Mouse (Mus musculus): ENCODE results near the gene Cfd.

Cfd gene

GRCm38 (mm10) chr10:79934272-79934721 is 43.6 kb downstream of the Cfd start:
- DNase-seq (ENCODE audit: low read depth), result peak; percentile 86

DNA sequence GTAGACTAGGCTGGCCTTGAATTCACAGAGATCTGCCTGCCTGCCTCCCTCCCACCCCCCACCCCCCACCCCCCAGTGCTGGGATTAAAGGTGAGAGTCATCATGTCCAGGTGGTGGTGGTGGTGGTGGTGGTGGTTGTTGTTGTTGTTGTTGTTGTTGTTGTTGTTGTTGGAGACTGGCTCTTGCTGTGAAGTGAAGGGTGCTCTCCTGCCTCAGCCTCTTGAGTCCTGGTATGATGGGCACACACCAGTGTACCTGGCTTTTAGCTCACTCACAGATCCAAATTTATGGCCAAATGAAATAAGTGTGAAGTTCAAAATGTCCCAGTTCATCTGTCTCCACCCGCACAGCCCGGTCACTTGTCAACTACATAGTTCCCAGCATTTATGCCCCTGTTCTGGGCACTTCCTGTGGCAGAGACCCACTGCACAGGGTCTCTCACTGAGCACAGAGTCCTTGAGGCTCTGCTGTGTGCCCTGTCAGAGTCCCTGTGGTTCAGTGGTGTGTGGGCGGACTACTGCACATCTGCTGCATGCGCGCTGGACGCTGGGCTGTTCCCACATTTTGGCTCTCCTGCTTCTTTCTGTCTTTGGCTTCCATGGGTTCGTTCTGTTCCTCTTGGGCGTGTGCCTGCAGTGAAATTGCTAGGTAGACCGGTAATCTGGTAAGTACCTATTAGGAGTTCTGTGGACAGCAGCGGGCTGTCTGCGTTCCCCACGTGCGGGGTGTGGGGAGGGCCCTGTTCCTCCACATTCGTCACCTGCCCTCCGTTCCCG is 44.3 kb downstream of the Cfd start:
- DNase-seq (ENCODE audit: low read depth), result no peak

DNA sequence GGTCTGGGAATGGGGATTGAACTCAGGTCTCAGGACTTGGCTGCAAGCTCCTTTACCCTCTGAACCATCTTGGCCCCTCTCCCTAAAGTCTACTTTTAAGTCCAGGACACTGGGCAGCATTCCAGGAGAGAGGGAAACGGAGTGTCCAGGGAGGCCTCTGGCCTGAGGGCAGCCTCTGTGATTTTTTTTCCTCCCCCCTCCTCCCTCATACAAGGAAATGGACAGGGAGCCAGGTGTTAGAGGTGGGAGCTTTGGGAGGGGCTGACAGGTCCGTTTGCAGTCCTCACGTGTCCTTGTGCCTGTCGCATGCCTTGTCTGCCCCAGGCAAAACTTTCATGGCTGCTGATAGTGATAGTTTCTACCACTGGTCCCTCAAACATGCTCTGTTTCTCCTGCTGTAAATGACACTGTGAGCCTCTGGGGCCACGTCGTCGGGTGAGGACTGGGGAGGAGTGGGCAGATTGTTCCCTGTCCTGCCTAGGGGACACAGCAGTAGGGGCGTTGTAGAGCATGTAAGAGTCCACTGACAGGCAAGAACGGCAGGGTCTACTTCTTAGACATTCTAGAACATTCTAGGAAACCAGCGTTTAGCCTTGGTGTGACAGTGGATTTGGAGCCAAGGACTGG is 45.7 kb downstream of the Cfd start:
- no peak for DNase-seq (ENCODE audit: low read depth)

GRCm38 (mm10) chr10:79936911-79937441 is 46.3 kb downstream of the Cfd start:
- DNase-seq (ENCODE audit: low read depth), result peak; percentile 96

DNA sequence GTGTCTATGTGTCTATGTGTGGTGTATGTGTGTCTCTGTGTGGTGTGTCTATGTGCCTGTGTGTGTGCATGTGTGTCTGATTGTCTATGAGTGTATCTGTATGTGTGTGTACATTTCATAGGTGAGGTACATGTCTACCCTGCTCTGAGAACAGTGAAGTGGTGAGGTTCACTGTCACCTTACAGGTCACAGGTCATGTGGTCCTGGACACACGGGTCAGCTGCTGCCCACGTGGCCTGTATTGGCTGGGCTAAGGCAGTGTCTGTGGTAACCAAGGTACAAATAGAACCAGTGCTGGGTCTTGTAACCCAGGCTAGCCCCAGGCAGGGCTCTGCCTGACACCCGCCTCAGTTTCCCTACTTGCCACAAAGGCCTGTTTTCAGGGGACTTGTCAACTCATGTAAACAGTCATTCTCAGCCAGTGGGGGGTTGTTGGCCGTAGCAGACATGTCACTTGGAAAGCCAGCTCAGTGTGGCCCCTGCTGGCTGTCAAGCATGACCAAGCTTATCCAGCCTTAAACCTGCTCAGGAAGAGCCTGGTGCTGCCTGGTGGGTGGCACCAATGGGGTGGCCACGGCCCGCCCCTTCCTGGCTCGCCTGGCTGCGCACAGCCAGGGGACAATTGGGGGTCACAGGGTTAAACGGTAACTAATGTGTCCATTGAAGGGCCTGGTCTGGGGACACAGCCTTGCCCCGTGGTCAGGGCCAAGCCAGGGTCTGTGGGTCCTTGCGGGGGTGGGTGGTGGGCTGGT is 47.3 kb downstream of the Cfd start:
- peak; percentile 51 for DNase-seq (ENCODE audit: low read depth)

DNA sequence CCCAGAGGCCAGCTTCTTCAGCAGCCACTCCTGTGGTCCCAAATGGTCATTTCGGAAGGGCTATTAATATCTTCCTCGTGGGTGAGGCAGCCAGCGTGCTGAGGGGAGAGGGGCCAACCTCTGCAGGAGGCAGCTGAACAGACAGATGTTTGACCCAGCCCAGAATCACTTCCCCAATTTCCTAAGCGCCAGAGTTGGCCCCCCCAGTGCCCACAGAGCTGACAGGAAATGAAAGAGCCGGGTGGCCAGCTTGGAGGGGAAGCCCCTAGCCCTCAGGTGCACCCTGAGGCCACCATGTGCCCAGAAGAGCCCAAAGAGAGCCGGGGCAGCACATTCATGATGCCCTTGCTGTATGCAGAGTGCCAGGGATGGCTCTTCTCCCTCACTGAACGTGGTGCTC is 50.1 kb downstream of the Cfd start:
- DNase-seq (ENCODE audit: low read depth), result peak; percentile 88

All from 416B (cell line).